Mouse (Mus musculus): ENCODE measurements around the gene Gfer.
A peak's percentile ranks its signal among the peaks of the same experiment; 100 is the strongest.

Gfer gene

GRCm38 (mm10) chr17:24696011-24696697, at the start of gene Gfer, which contains the start of gene Noxo1:
Gfer (minus strand) TSS chr17:24696156.
Noxo1 (plus strand) TSS chr17:24696234.
- peak; percentile 72 to 75 for DNase-seq (ENCODE audit: low spot score in 2 of 2)

- no peak for DNase-seq (ENCODE audit: low spot score in 2 of 2)
Measured at GRCm38 (mm10) chr17:24744381-24744780, 48.4 kb upstream of the Gfer start.

- DNase-seq (ENCODE audit: low spot score in 2 of 2), result no peak
Measured at GRCm38 (mm10) chr17:24743896-24744295, 47.9 kb upstream of the Gfer start.

GRCm38 (mm10) chr17:24742307-24742706, 46.4 kb upstream of the Gfer start:
- no peak for DNase-seq (ENCODE audit: low spot score in 2 of 2)

- no peak for DNase-seq (ENCODE audit: low spot score in 2 of 2)
Measured at GRCm38 (mm10) chr17:24739926-24740325, 44.0 kb upstream of the Gfer start.

- no peak for DNase-seq (ENCODE audit: low spot score in 2 of 2)
Measured at GRCm38 (mm10) chr17:24738238-24738637, 42.3 kb upstream of the Gfer start.

GRCm38 (mm10) chr17:24737135-24737810, 41.3 kb upstream of the Gfer start:
- no peak for DNase-seq (ENCODE audit: low spot score in 2 of 2)

GRCm38 (mm10) chr17:24736330-24737051, 40.5 kb upstream of the Gfer start, which contains the start of gene Msrb1:
Msrb1 (plus strand) TSS chr17:24736642.
- DNase-seq (ENCODE audit: low spot score in 2 of 2), result peak; percentile 91 to 92

GRCm38 (mm10) chr17:24735446-24735845, 39.5 kb upstream of the Gfer start:
- DNase-seq (ENCODE audit: low spot score in 2 of 2), result no peak

GRCm38 (mm10) chr17:24734513-24734912, 38.6 kb upstream of the Gfer start:
- DNase-seq (ENCODE audit: low spot score in 2 of 2), result no peak

- DNase-seq (ENCODE audit: low spot score in 2 of 2), result no peak
Measured at GRCm38 (mm10) chr17:24733434-24734050, 37.6 kb upstream of the Gfer start.

- DNase-seq (ENCODE audit: low spot score in 2 of 2), result no peak
Measured at GRCm38 (mm10) chr17:24732233-24732935, 36.4 kb upstream of the Gfer start.

GRCm38 (mm10) chr17:24730787-24731186, 34.8 kb upstream of the Gfer start:
- no peak for DNase-seq (ENCODE audit: low spot score in 2 of 2)

GRCm38 (mm10) chr17:24729067-24729466, 33.1 kb upstream of the Gfer start:
- DNase-seq (ENCODE audit: low spot score in 2 of 2), result no peak

GRCm38 (mm10) chr17:24728184-24728583, 32.2 kb upstream of the Gfer start:
- no peak for DNase-seq (ENCODE audit: low spot score in 2 of 2)

- no peak for DNase-seq (ENCODE audit: low spot score in 2 of 2)
Measured at GRCm38 (mm10) chr17:24727618-24728017, 31.7 kb upstream of the Gfer start, which contains the start of gene Rpl3l. Rpl3l (plus strand) TSS chr17:24727820.

GRCm38 (mm10) chr17:24725637-24726390, 29.9 kb upstream of the Gfer start:
- no peak for DNase-seq (ENCODE audit: low spot score in 2 of 2)

GRCm38 (mm10) chr17:24724184-24724583, 28.2 kb upstream of the Gfer start, which contains the start of gene Ndufb10:
Ndufb10 (minus strand) TSS chr17:24724478.
- peak; percentile 98 for DNase-seq (ENCODE audit: low spot score in 2 of 2)

GRCm38 (mm10) chr17:24723881-24724180, 27.9 kb upstream of the Gfer start:
- DNase-seq (ENCODE audit: low spot score in 2 of 2), result no peak

GRCm38 (mm10) chr17:24723122-24723880, 27.3 kb upstream of the Gfer start:
- DNase-seq (ENCODE audit: low spot score in 2 of 2), result no peak

Measured in right cerebral cortex, adult 2 months (tissue).